Mouse (Mus musculus) lung, postnatal 0 days (tissue): ENCODE data around the gene Hhipl1. TPM values are rescaled to one million over a fixed set of nuclear protein-coding genes. Genes with fewer than 3 reads are reported as not detected.
A peak's percentile ranks its signal among the peaks of the same experiment; 100 is the strongest.

Experiments used
- ATAC-seq: fragments of 200-750 bp; cut with Nextera tagmentation; 2 replicates; pipeline ENCODE4 v1.8.0; 2017; ENCODE audit warnings: moderate library complexity
- DNase-seq: peaks from one replicate; pipeline ENCODE4 v3.0.0-alpha.2; 2016; ENCODE audit warnings: low spot score
- H3K27ac ChIP-seq: fragments of 300-500 bp; sonication (generic); 2 replicates; pipeline ENCODE4 v1.5.1; 2014; ENCODE audit warnings: antibody characterized with exemption, mild to moderate bottlenecking, low read length, mixed read lengths
- H3K27me3 ChIP-seq: fragments of 300-500 bp; sonication (generic); replicated peaks from 2 replicates; pipeline ENCODE4 v1.6.1; 2014; ENCODE audit warnings: low read length, mixed read lengths; ENCODE audit not compliant: insufficient read depth
- H3K36me3 ChIP-seq: fragments of 300-500 bp; sonication (generic); 2 replicates; pipeline ENCODE4 v1.6.1; 2014; ENCODE audit warnings: low read length, mixed read lengths; ENCODE audit not compliant: insufficient read depth
- H3K4me1 ChIP-seq: fragments of 300-500 bp; sonication (generic); 2 replicates; pipeline ENCODE4 v1.6.1; 2014; ENCODE audit warnings: antibody characterized with exemption, low read depth, low read length, mixed read lengths; ENCODE audit not compliant: insufficient read depth
- H3K4me2 ChIP-seq: fragments of 300-500 bp; sonication (generic); replicated peaks from 2 replicates; pipeline ENCODE4 v1.6.1; 2014; ENCODE audit warnings: low read depth, mild to moderate bottlenecking, low read length, moderate library complexity, mixed read lengths
- H3K4me3 ChIP-seq: fragments of 300-500 bp; sonication (generic); 2 replicates; pipeline ENCODE4 v1.5.1; 2014; ENCODE audit warnings: low read depth, low read length
- H3K9ac ChIP-seq: fragments of 300-500 bp; sonication (generic); replicated peaks from 2 replicates; pipeline ENCODE4 v1.6.1; 2014; ENCODE audit warnings: low read depth, mild to moderate bottlenecking
- H3K9me3 ChIP-seq: fragments of 300-500 bp; sonication (generic); 2 replicates; pipeline ENCODE4 v1.6.1; 2016; ENCODE audit warnings: low read length, mixed read lengths
- CTCF ChIP-seq: IDR thresholded peaks from 2 replicates; pipeline ENCODE4 v1.5.1; 2016; ENCODE audit warnings: antibody characterized with exemption, mild to moderate bottlenecking
- EP300 ChIP-seq: IDR thresholded peaks from 2 replicates; pipeline ENCODE4 v1.6.1; 2016; ENCODE audit warnings: antibody characterized with exemption, mild to moderate bottlenecking, control low read depth
- WGBS: fragments of 180-500 bp; shearing (Covaris S2); extraction: QIAGEN DNeasy Blood & Tissue Kit; methylation state at CpG from one replicate; pipeline ENCODE4 v1.1.7; 2014; 5-methylcytosine and 5-hydroxymethylcytosine counted together
- polyA plus RNA-seq: library from polyadenylated mRNA; unstranded; fragments of >200 nt; fragmentation: Nextera tagmentation; extraction: Ambion mirVana; gene quantifications from 2 replicates; pipeline ENCODE4 v1.2.1, GENCODE M21; 2015

The Hhipl1 gene
- polyA plus RNA-seq, 1 experiment from 2014 or later: 0.35 TPM

- Histone ChIP-seq H3K9me3 (no peaks in the 10 kb centered on the region), H3K27ac (no peak overlapping the region), H3K4me2 (no peak overlapping the region), H3K36me3 (no peaks in the 10 kb centered on the region), H3K9ac (no peak overlapping the region), H3K27me3 (no peaks in the 10 kb centered on the region), H3K4me3 (no peak overlapping the region), H3K4me1 (no peaks in the 10 kb centered on the region)
- no peak for ATAC-seq
- 79% methylated on average over 4 of the region's 4 CpGs for WGBS
- TF ChIP-seq CTCF (no peak), EP300 (no peak)
- DNase-seq: no peak
Measured at GRCm38 (mm10) chr12:108286381-108286780, 19.7 kb upstream of the Hhipl1 start.

DNA sequence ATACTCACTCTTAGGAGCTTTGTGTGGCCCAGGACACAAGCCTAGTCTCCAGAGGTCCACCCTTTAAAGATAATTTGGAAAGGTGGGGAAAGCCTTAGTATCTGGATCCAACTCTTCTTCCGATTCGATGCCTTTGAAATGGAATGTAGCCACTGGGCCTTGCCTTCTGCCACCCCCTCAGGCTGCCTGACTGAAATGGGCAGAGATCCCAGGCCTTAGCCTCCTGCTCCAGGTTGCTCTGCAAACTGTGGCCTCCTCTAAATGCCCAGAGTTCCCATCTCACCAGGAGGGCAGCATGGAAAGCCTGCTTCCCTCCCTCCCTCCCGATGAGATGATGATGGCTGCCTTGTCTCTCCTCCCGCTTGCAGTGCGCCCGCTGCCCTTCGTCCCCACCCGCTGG, 19.1 kb upstream of the Hhipl1 start:
- Histone ChIP-seq H3K4me1 (no peaks in the 10 kb centered on the region), H3K27me3 (no peaks in the 10 kb centered on the region), H3K27ac (no peak overlapping the region), H3K36me3 (no peaks in the 10 kb centered on the region), H3K4me2 (no peak overlapping the region), H3K9me3 (no peaks in the 10 kb centered on the region), H3K4me3 (no peak overlapping the region), H3K9ac (no peak overlapping the region)
- DNase-seq (no peak), ATAC-seq (no peak)
- TF ChIP-seq CTCF (no peak), EP300 (no peak)
- 98% methylated on average over 4 of the region's 8 CpGs for WGBS

DNA sequence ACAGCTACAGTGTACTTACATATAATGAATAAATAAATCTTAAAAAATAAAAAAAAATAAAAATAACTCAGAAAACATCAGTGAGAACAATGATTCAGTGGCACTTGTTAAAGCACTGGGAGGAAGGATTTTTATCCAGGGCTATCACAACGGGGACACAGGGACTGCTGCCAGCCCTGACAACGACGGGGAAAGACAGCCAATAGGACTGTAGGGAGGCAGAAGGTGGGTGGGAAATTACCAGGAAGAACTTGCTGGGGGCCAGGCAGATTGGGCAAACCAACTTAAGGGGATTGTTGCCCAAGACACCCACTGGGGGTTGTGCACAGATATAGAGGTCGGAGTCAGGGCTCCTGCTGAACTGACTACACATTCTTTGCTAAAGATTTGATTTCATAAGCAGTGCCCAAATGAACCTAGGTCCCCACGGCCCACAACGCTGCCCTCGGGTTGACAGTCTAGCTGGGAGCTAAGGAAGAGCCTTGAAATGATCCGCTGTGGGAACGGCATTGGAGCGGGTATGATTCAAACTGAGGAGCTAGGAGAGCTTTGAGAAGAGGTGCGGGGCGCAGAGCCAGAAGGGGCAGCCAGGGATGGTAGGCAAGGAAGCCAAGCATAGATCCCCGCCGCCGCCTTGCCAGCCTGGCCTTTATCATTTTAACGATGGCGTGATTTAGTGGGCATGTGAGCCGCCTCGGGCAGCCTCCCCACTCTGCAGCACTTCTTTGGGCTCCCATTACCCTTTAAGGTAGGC, 17.8 kb upstream of the Hhipl1 start:
- Histone ChIP-seq H3K27me3 (no peaks in the 10 kb centered on the region), H3K4me2 (no peak overlapping the region), H3K27ac (no peak overlapping the region), H3K36me3 (no peaks in the 10 kb centered on the region), H3K9me3 (no peaks in the 10 kb centered on the region), H3K4me3 (no peak overlapping the region), H3K4me1 (no peaks in the 10 kb centered on the region), H3K9ac (no peak overlapping the region)
- 81% methylated on average over 19 of the region's 19 CpGs for WGBS
- no peak for ATAC-seq
- TF ChIP-seq CTCF (no peak), EP300 (no peak)
- no peak for DNase-seq

- DNase-seq (no peak), ATAC-seq (peak; percentile 69)
- no peaks in the 10 kb centered on the region for H3K4me1 ChIP-seq
- H3K36me3 ChIP-seq: no peaks in the 10 kb centered on the region
- TF ChIP-seq CTCF (no peak), EP300 (no peak)
- no peak overlapping the region for H3K27ac ChIP-seq
- no peaks in the 10 kb centered on the region for H3K27me3 ChIP-seq
- no peak overlapping the region for H3K4me2 ChIP-seq
- whole genome bisulfite sequencing: 22% methylated on average over 9 of the region's 9 CpGs
- H3K9me3 ChIP-seq: no peaks in the 10 kb centered on the region
- no peak overlapping the region for H3K4me3 ChIP-seq
- H3K9ac ChIP-seq: no peak overlapping the region
Measured at GRCm38 (mm10) chr12:108292419-108292818, 13.7 kb upstream of the Hhipl1 start.

DNA sequence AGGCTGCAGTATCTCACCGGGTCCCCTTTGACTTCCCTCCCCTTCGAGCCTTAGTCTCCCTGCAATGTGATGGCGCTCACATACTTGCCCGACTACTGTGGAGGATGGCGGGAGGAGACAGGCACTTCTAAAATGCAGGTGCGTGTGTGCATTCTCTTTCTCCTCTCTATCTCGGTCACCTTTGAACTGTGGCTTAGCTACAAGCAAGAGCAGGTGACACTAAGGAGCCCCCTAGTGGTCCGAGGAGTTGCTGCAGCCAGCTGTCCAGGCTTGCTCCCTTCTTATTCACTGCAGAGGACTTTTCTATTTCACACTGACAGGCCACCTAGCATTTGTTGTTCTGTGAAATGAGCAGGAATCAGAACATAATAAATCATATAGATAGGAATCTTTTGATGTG, 13.1 kb upstream of the Hhipl1 start:
- ATAC-seq: peak; percentile 70
- TF ChIP-seq CTCF (peak; percentile 94), EP300 (no peak)
- Histone ChIP-seq H3K4me1 (no peaks in the 10 kb centered on the region), H3K36me3 (no peaks in the 10 kb centered on the region), H3K4me3 (no peak overlapping the region), H3K9me3 (no peaks in the 10 kb centered on the region), H3K27me3 (no peaks in the 10 kb centered on the region), H3K27ac (no peak overlapping the region), H3K4me2 (no peak overlapping the region), H3K9ac (no peak overlapping the region)
- DNase-seq: peak; percentile 81
- WGBS: 4% methylated on average over 8 of the region's 8 CpGs

- ATAC-seq (peak; percentile 73), DNase-seq (no peak)
- Histone ChIP-seq H3K4me1 (no peaks in the 10 kb centered on the region), H3K27ac (no peak overlapping the region), H3K36me3 (no peaks in the 10 kb centered on the region), H3K9me3 (no peaks in the 10 kb centered on the region), H3K27me3 (no peaks in the 10 kb centered on the region), H3K4me3 (no peak overlapping the region), H3K9ac (no peak overlapping the region), H3K4me2 (no peak overlapping the region)
- TF ChIP-seq EP300: no peak
- TF ChIP-seq CTCF: no peak
- WGBS: 48% methylated on average over 3 of the region's 3 CpGs
Measured at GRCm38 (mm10) chr12:108294620-108295019, 11.4 kb upstream of the Hhipl1 start.

- DNase-seq (no peak), ATAC-seq (no peak)
- no peak overlapping the region for H3K4me2 ChIP-seq
- H3K9me3 ChIP-seq: no peaks in the 10 kb centered on the region
- H3K36me3 ChIP-seq: no peaks in the 10 kb centered on the region
- H3K4me1 ChIP-seq: no peaks in the 10 kb centered on the region
- no peaks in the 10 kb centered on the region for H3K27me3 ChIP-seq
- no peak overlapping the region for H3K4me3 ChIP-seq
- 77% methylated on average over 6 of the region's 6 CpGs for WGBS
- no peak overlapping the region for H3K27ac ChIP-seq
- TF ChIP-seq EP300 (no peak), CTCF (peak; percentile 56)
- no peak overlapping the region for H3K9ac ChIP-seq
Measured at GRCm38 (mm10) chr12:108297033-108297432, 9.0 kb upstream of the Hhipl1 start.
